Mouse (Mus musculus) layer of hippocampus, adult 11-12 months (tissue): ENCODE measurements around the gene Zic4.

Experiments
- DNase-seq: peaks from one replicate; pipeline ENCODE4 v3.0.0; 2022; ENCODE audit warnings: low spot score

Zic4 gene

DNA sequence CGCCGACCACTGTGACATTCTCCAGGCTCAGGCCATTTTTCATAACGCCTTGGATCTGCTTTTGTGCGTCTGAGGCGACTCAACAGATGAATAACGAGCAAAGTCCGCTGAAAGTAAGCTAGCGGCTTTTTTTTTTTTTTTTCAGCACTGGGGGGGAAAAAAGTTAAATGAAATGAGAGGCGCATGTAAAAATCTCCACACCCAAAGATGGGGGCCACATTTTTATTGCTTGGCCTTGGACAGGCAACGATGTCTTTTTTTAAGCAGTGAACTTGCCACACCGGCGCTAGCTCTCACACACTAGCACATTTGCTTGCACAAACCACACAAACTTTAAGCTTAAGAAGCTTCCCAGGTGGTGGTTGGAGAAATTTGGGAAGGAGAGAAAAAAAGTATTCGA is 42.0 kb downstream of the Zic4 start:
- DNase-seq = no peak

DNA sequence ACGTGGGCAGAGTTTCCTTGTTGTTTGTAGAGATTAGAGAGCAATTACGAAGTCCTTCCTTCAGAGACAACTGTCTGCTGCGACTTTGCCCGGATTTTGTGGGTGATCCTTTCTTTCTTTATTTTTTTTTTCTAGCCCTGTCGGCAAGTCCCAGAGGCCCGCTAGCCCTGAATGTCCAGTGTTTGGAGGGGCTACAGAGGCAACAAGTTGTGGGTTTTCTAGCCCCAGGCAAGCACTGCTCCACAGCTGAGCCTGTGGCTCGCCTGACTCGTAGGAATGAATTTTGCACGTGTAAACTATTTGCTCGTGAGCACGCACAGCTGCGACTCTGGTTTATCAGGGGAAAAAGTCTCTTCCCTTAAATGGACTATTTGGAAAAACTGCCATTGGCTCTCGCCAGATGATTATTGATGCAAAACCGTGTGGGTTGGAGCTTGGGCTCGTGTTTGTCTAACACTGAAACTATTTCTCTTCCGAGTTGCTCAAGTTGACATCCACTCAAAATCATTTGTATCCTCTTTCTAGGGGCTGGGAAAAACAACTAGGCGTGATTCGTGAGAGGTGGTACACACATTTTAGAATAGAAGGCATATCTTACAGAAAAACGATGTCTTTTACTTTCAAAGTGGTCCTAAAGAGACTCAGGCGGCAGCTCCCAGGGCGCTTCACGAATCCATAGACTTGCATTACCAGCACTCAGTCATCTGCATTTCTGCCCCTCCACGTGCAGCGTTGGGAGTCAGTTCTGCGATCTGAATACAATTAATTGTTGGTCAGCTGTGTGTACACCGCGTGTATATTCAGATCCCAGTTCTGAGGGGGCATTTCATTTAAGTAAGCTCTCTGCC is 42.9 kb downstream of the Zic4 start:
- DNase-seq = no peak

DNA sequence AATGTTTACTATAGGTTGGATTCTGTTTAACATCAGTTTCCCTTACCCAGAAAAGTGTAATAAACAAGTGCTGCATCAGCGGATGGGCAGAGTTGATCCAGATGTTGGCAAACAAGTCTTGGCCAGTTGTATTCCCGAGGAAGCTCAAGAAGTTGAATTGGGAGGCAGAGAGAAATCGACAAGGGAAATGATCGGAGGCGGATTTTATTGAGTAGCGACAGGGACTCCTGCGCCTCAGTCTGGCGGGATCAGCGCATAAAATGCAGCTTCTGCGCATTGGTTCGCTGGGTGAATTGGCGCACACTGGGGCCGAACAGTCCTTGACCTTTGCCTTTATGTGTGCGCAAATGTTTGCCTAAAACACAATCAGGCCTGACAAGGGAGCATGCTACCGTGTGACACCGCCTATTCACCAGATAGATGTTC is 43.6 kb downstream of the Zic4 start:
- DNase-seq = no peak

DNA sequence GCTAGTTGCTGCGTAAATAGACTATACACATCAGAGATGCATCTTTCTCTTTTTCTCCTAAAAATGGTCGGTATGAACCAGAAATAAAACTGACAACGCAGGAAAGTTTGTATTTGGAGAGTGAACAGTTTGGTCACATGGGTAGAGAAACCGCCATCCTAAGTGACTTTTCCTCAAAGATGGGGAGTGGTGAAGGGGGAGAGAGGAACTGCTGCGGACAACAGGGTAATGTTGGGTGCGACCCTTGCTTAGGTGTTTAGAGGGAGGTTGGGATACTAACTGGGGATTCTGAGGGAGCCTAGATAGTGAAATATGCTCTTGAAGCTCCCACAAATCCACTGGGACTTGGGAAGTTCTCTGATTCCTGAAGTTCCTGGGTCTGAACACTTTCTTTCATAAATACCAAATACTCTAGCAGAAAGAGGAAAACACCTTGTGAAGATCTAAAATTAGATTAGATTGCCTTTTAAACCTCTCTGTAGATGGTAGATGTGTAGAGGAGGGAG is 44.1 kb downstream of the Zic4 start:
- no peak for DNase-seq

DNA sequence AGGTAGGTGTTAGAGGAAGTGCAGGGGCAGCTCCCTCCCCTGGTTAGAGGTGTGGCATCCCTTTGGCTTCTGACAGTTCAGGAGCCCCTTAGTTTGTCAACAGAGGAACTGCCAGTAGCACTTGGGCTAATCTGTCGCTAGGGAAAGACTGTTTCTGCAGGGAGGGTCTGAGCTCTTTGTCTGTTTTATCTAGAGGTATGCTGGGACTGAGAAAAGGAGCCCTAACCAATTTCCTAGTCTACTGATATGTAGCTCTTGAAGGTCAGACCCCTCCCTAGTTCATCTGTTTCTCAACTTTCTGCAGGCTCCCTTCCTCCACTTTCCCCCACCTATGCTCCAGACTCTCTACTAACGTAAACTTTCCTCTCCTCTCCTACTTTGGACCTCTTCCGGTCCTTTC is 47.6 kb downstream of the Zic4 start:
- no peak for DNase-seq

DNA sequence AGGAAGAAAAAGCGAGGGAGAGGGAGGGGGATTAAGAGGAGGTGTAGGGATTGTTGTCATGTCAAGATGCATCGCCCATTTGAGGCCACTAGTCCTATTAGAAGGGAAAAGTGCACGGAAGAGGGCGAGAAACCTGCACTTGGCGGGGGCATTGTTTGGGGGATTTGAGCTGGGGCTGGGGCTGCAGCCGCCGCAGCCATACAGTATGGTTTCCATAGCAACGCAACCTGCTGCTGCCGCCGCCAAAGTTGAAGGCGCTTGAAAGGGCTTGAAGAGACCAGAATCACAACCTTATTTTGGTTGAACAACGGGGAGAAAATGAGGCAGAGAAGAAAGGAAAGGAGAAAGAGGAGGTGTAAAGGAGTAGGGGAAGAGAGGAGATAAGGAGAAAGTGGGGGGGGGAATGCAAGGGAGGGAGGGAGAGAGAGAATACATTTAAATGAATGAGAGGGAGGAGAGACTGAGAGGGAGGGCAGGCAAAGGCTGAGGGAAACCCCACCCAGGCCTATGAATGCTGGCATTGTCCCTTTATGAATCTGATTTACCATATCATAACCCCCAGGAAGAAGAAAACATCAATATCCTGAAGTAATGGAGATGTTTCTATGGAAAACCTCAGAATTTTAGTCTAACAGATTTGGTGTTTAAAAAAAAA is 51.9 kb downstream of the Zic4 start:
- DNase-seq = no peak

DNA sequence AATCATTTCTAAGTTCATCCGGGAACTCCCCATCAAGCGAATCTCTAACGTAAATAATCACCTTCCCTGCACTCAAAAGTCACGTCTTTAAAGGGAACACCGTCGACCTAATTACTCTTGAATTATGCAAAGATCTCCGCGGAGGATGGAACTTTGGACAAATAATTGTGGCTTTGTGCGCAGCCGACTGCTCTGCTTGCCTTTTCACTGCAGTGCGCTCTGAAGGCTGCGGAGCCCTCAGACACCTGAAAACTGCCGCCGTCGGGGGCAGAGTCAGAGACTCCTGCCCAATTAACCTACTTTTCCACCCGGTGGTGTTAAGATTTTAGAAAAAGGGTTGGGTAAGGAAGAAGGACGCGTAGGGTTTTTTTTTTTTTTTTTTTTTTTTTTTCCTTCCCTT is 58.2 kb downstream of the Zic4 start:
- DNase-seq = no peak
